Mouse (Mus musculus) adipose tissue, adult 10 weeks (tissue): ENCODE data around the gene Selplg. TPM values are rescaled to one million over a fixed set of nuclear protein-coding genes. Genes with fewer than 3 reads are reported as not detected.

Experiments used
- polyA plus RNA-seq: library from polyadenylated mRNA; stranded (reverse); fragments of 350-450 nt; fragmentation: Illumina TruSeq; extraction: RNeasy Lipid Tissue Mini Kit (QIAGEN cat#74804); gene quantifications from one replicate; pipeline ENCODE4 v1.2.3, GENCODE M21; 2014; ENCODE audit warnings: low read depth, low replicate concordance

Gene Selplg
- polyA plus RNA-seq = 15.1 TPM

DNA sequence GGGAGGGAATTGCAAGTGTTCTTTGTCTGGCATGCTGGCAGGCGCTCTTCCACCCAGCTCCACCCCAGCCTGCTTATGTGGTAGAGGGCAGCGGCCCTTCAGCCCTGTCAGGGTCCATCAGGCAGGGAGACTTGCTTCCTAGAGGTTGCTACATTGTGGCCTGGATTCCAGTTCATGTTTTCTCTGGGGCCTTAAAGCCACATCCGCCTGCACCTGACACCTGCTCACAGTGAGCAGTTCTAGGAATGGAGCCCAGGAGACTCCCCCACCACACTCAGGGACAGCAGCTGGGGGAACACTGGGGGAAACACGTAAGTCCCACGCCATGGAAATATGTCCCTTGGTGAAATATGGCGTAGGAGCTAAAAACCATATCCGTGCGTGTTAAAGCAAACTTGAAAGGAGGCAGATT lies at the start of gene Selplg:
Selplg (minus strand) TSS at position 155 of the 412 bp plus-strand sequence.

DNA sequence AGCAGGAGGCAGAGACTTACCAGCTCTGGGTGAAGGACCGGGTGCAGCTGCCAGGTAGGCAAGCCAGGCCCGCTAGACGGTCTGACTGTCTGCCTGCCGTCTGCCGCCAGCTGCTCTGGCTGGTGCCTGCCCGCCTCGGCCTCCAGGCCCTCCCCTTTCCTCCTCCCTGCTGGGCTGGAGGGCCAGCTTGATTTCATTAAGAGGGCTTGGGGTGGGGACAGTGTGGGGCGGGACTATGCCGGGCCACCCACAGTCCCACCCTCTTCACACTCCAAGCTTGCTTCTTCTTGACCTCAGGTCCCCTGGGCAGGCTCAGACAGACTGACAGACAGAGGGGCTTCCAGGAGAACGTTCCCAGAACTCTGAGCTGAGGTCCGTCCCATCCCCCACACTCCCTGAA lies 32.2 kb downstream of the Selplg start, which contains the start of gene Tmem119:
Tmem119 (minus strand) TSS at position 237 of the 400 bp plus-strand sequence.

DNA sequence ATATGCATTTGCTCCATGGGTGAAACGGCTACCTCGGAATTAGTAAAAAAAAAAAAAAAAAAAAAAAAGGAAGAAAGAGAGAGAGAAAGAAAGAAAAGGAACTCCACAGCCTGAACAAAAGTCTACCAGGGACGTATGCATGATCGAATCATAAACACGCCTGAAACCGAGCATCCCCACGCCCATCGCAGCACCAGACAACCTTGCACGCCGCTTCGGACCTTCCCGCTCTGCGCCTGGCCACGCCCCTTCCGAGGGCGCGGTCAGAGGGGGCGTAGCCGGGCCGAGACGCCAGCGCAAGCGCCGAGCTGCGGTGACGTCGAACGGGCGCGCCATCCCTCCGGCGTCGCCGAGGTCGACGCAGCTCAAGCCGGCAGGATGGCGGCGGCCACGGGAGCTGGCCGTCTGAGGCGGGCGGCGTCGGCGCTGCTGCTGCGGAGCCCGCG lies 60.0 kb downstream of the Selplg start, which contains the start of the genes Sart3 and Iscu:
Sart3 (minus strand) TSS at position 61 of the 446 bp plus-strand sequence.
Iscu (plus strand) TSS at position 299 of the 446 bp plus-strand sequence.

Other genes with a start within 250 kb of the Selplg start
- 45.6 TPM for gene Cmklr1, start 182.2 kb downstream of the Selplg start, polyA plus RNA-seq
- not detected for gene 1700069L16Rik, start 107.9 kb downstream of the Selplg start, polyA plus RNA-seq
- 13.8 TPM for gene Ficd, start 96.8 kb downstream of the Selplg start, polyA plus RNA-seq
- 19.0 TPM for gene Sart3, start 60.1 kb downstream of the Selplg start, polyA plus RNA-seq
- 145 TPM for gene Iscu, start 59.9 kb downstream of the Selplg start, polyA plus RNA-seq
- 17.5 TPM for gene Tmem119, start 32.1 kb downstream of the Selplg start, polyA plus RNA-seq
- 31.4 TPM for gene Coro1c, start 76.1 kb upstream of the Selplg start, polyA plus RNA-seq
- gene Ssh1, start 161.2 kb upstream of the Selplg start, polyA plus RNA-seq = 7.9 TPM
- gene Dao, start 171.1 kb upstream of the Selplg start, polyA plus RNA-seq = 24.5 TPM
- 20.0 TPM for gene Usp30, start 232.8 kb upstream of the Selplg start, polyA plus RNA-seq